Mouse (Mus musculus) forebrain, embryonic 14.5 days (tissue): Measurements from ENCODE around the gene Gsc2. TPM values are rescaled to one million over a fixed set of nuclear protein-coding genes. Genes with fewer than 3 reads are reported as not detected.
"Not testable (repeated sequence)": the region's sequence is repeated elsewhere in the genome, so short reads cannot be mapped to it uniquely, and the experiment has no call there.

Experiments
- ATAC-seq: fragments of 200-750 bp; cut with Nextera tagmentation; 2 replicates; pipeline ENCODE4 v1.8.0; 2017; ENCODE audit warnings: mild to moderate bottlenecking, moderate library complexity
- DNase-seq: peaks from one replicate; pipeline ENCODE4 v3.0.0-alpha.2; 2015; ENCODE audit warnings: low spot score
- H3K27ac ChIP-seq: fragments of 300-500 bp; sonication (generic); 2 replicates; pipeline ENCODE4 v1.5.1; 2014; ENCODE audit warnings: low read depth, mild to moderate bottlenecking, control low read depth, low read length, moderate library complexity
- H3K27me3 ChIP-seq: fragments of 300-500 bp; sonication (generic); replicated peaks from 2 replicates; pipeline ENCODE4 v1.6.1; 2014; ENCODE audit warnings: low read length, control low read depth, mixed read lengths; ENCODE audit not compliant: control insufficient read depth, insufficient read depth
- H3K36me3 ChIP-seq: fragments of 300-500 bp; sonication (generic); 2 replicates; pipeline ENCODE4 v1.6.1; 2014; ENCODE audit warnings: low read length, control low read depth; ENCODE audit not compliant: control insufficient read depth, insufficient read depth
- H3K4me1 ChIP-seq: fragments of 300-500 bp; sonication (generic); 2 replicates; pipeline ENCODE4 v1.6.1; 2014; ENCODE audit warnings: antibody characterized with exemption, low read length, control low read depth; ENCODE audit not compliant: control insufficient read depth, insufficient read depth
- H3K4me2 ChIP-seq: fragments of 300-500 bp; sonication (generic); 2 replicates; pipeline ENCODE4 v1.6.1; 2014; ENCODE audit warnings: mild to moderate bottlenecking, control low read depth, low read length
- H3K4me3 ChIP-seq: fragments of 300-500 bp; sonication (generic); 2 replicates; pipeline ENCODE4 v1.5.1; 2014; ENCODE audit warnings: low read depth, low read length, control low read depth
- H3K9ac ChIP-seq: fragments of 300-500 bp; sonication (generic); 2 replicates; pipeline ENCODE4 v1.6.1; 2014; ENCODE audit warnings: mild to moderate bottlenecking, low read length, control low read depth, moderate library complexity
- H3K9me3 ChIP-seq: fragments of 300-500 bp; sonication (generic); replicated peaks from 2 replicates; pipeline ENCODE4 v1.6.1; 2016; ENCODE audit warnings: low read length, control low read depth, mixed read lengths; ENCODE audit not compliant: control insufficient read depth
- WGBS: fragments of 180-500 bp; shearing (Covaris S2); extraction: QIAGEN DNeasy Blood & Tissue Kit; methylation state at CpG from one replicate; pipeline ENCODE4 v1.1.7; 2014; 5-methylcytosine and 5-hydroxymethylcytosine counted together
- polyA plus RNA-seq: library from polyadenylated mRNA; unstranded; fragments of >200 nt; fragmentation: Nextera tagmentation; extraction: Ambion mirVana; gene quantifications from 2 replicates; pipeline ENCODE4 v1.2.1, GENCODE M21; 2014

Gene Gsc2
- polyA plus RNA-seq, result not detected in 2 replicates

GRCm38 (mm10) chr16:17914307-17915249 is at the start of gene Gsc2:
Gsc2 (minus strand) TSS chr16:17915059.
- ATAC-seq (no peak), DNase-seq (peak; percentile 42)
- H3K27ac ChIP-seq, result no peak within 1 kb of the TSS
- H3K9me3 ChIP-seq, result no peaks in the 10 kb centered on the region
- peak within 1 kb of the TSS; percentile 31 for H3K4me3 ChIP-seq
- peak within 1 kb of the TSS; percentile 48 for H3K4me2 ChIP-seq
- WGBS, result under 1% methylated on average over 105 of the region's 106 CpGs
- H3K9ac ChIP-seq, result peak within 1 kb of the TSS; percentile 32
- H3K27me3 ChIP-seq, result peaks cover 55% of the 10 kb centered on the region
- H3K4me1 ChIP-seq, result peaks cover 9% of the 10 kb centered on the region
- no peaks in the 10 kb centered on the region for H3K36me3 ChIP-seq

- Histone ChIP-seq H3K27me3 (no peaks in the 10 kb centered on the region), H3K9me3 (no peaks in the 10 kb centered on the region), H3K4me1 (no peaks in the 10 kb centered on the region), H3K9ac (no peak overlapping the region), H3K4me2 (no peak overlapping the region), H3K36me3 (no peaks in the 10 kb centered on the region), H3K27ac (no peak overlapping the region), H3K4me3 (no peak overlapping the region)
- WGBS, result 81% methylated on average over 7 of the region's 7 CpGs
- ATAC-seq (no peak), DNase-seq (no peak)
These were observed 47.2 kb upstream of the Gsc2 start for GRCm38 (mm10) chr16:17962091-17962490.

- not testable (repeated sequence) for H3K36me3 ChIP-seq, H3K27ac ChIP-seq, H3K4me2 ChIP-seq, H3K9ac ChIP-seq, H3K4me1 ChIP-seq, DNase-seq, H3K4me3 ChIP-seq, ATAC-seq, H3K9me3 ChIP-seq, H3K27me3 ChIP-seq
- WGBS, result 97% methylated on average over 15 of the region's 17 CpGs
These were observed 41.3 kb upstream of the Gsc2 start for GRCm38 (mm10) chr16:17956052-17956638.

DNA sequence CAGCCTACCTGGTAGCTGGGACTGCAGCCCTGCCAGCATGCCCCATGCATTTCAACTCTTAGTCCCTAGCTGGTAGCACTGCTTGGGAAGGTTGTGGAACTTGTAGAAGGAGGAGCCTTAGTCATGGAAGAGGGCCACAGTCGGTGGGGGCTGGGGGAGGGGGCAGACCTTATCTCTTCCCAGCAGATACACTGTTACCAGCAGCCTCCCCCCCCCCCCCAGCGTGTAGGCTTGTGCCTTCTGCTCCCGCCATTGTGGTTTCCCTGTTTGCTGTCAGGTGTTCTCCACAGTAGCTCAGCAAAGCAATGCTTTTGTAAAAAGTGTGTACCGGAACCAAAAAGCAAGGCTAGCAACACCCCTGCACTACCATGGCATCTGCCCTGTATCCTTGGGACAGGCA is 36.8 kb upstream of the Gsc2 start:
- Histone ChIP-seq H3K9me3 (no peaks in the 10 kb centered on the region), H3K4me2 (no peak overlapping the region), H3K4me1 (peaks cover 2% of the 10 kb centered on the region; the same call in 1 of the 2 replicates), H3K27me3 (no peaks in the 10 kb centered on the region), H3K36me3 (no peaks in the 10 kb centered on the region), H3K4me3 (no peak overlapping the region), H3K27ac (no peak overlapping the region), H3K9ac (no peak overlapping the region)
- DNase-seq (no peak), ATAC-seq (no peak)
- WGBS, result 88% methylated on average over 4 of the region's 4 CpGs

DNA sequence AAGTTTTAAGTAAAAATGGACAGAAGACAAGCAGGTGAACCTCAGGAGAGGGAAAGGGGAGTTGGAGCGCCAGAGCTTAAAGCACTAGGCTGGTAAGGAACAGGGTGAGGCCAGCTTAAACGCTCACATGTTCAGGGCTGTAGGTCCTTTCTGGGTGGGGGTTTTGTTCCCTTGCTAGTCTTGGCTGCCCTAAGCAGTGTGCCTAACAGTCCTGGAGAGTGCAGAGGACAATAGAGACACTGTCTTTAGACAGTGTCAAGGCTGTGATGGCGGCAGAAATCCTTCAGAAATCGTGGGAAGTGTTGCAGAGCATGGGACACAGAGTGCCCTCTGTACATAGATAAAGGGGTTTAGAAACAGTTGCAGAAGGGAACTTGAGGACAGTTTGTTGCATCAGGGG is 35.2 kb upstream of the Gsc2 start:
- Histone ChIP-seq H3K4me2 (no peak overlapping the region), H3K27me3 (no peaks in the 10 kb centered on the region), H3K36me3 (no peaks in the 10 kb centered on the region), H3K9me3 (no peaks in the 10 kb centered on the region), H3K9ac (no peak overlapping the region), H3K4me3 (no peak overlapping the region), H3K27ac (peak overlapping the region; percentile 58; the same call in 1 of the 2 replicates), H3K4me1 (peaks cover 2% of the 10 kb centered on the region; the same call in 1 of the 2 replicates)
- DNase-seq (no peak), ATAC-seq (0 out of 2 replicates have a peak, but pooled peaks have one; percentile 50)
- WGBS, result 32% methylated on average over 4 of the region's 4 CpGs

DNA sequence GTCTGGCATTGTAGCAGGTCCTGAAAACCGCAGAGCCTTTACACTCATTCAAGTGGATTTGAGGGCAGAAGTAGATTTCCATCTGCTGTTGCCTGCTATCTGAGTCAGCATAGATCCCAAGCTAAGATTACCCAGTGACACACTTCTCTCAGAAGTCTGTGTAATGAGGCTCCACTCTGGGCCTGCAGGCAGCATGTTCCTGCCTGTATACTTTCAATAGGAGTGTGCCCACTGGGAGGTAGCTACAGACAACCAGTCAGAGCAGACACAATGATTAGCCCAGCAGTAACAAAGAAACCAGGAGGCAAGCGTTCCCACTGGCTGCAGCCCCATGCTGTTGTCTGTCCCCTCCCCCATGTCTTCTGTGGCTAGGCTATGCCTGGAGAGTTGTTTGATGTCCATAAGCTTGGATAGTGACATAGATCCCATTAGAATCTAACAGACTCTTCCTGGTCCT is 34.6 kb upstream of the Gsc2 start:
- H3K9me3 ChIP-seq, result no peaks in the 10 kb centered on the region
- peaks cover 2% of the 10 kb centered on the region; the same call in 1 of the 2 replicates for H3K4me1 ChIP-seq
- DNase-seq, result peak; percentile 66
- no peak overlapping the region for H3K4me2 ChIP-seq
- H3K27me3 ChIP-seq, result no peaks in the 10 kb centered on the region
- ATAC-seq, result peak; percentile 83
- no peak overlapping the region for H3K4me3 ChIP-seq
- H3K27ac ChIP-seq, result peak overlapping the region; percentile 58
- H3K9ac ChIP-seq, result no peak overlapping the region
- 20% methylated on average over 2 of the region's 2 CpGs for WGBS
- no peaks in the 10 kb centered on the region for H3K36me3 ChIP-seq

- no peak for ATAC-seq
- H3K27me3 ChIP-seq, result no peaks in the 10 kb centered on the region
- WGBS, result 55% methylated on average over 7 of the region's 7 CpGs
These were observed 30.4 kb upstream of the Gsc2 start for GRCm38 (mm10) chr16:17945081-17945831.

GRCm38 (mm10) chr16:17943466-17943865 is 28.6 kb upstream of the Gsc2 start:
- no peak for DNase-seq
- Histone ChIP-seq H3K9ac (no peak overlapping the region), H3K4me1 (no peaks in the 10 kb centered on the region), H3K27me3 (no peaks in the 10 kb centered on the region), H3K4me3 (no peak overlapping the region), H3K4me2 (no peak overlapping the region), H3K27ac (no peak overlapping the region), H3K9me3 (no peaks in the 10 kb centered on the region), H3K36me3 (no peaks in the 10 kb centered on the region)
- 65% methylated on average over 8 of the region's 8 CpGs for WGBS
- ATAC-seq, result no peak

More at GRCm38 (mm10) chr16:17945081-17945831, 30.4 kb upstream of the Gsc2 start:
- Histone ChIP-seq H3K9ac (no peak overlapping the region), H3K9me3 (no peaks in the 10 kb centered on the region), H3K27ac (no peak overlapping the region), H3K36me3 (no peaks in the 10 kb centered on the region), H3K4me3 (no peak overlapping the region), H3K4me2 (no peak overlapping the region), H3K4me1 (peaks cover 2% of the 10 kb centered on the region; the same call in 1 of the 2 replicates)
- DNase-seq, result no peak
